29 mouse cellular contexts compared by ENCODE assay signal in genomic region chr15:10954381-10955016, GRCm38 (mm10). TPM values are rescaled to one million over a fixed set of nuclear protein-coding genes. Genes with fewer than 3 reads are reported as not detected.
A peak's percentile ranks its signal among the peaks of the same experiment; 100 is the strongest.
DNase-seq lines count a peak whose midpoint lies in the region; ATAC-seq and TF ChIP-seq lines count a peak whose summit lies in the region.
"Had no signal": no experiment of that assay in that cellular context is flagged by ENCODE, and none has a peak within 500 bp of the region (broad histone marks: within the 10 kb centered on the region; RNA-seq: fewer than 3 reads in every experiment).

No protein-coding gene starts in this region.

- no peaks in the 10 kb centered on the region for H3K79me2 ChIP-seq in myocyte (ENCODE audit: control insufficient read depth, insufficient read depth)

- no peak overlapping the region for H3K27ac ChIP-seq in kidney, embryonic 14.5 days (ENCODE audit: low read depth, low read length)
- no peak overlapping the region for H3K27ac ChIP-seq in intestine, embryonic 16.5 days (ENCODE audit: low read length)
- H3K27ac ChIP-seq in kidney, embryonic 15.5 days = peak overlapping the region; percentile 59
- no peak overlapping the region for H3K27ac ChIP-seq in gastrocnemius, adult 2 months
- H3K27ac ChIP-seq: embryonic facial prominence, embryonic 12.5 days; forebrain, embryonic 12.5 days; heart, embryonic 15.5 days; hindbrain, embryonic 13.5 days; layer of hippocampus, adult 2 months; liver, embryonic 14.5 days; macrophage had no signal

- no peak overlapping the region for H3K9ac ChIP-seq in kidney, embryonic 14.5 days (ENCODE audit: low read depth, low read length)
- no peak overlapping the region for H3K9ac ChIP-seq in intestine, embryonic 16.5 days (ENCODE audit: low read depth, low read length)
- H3K9ac ChIP-seq in kidney, embryonic 15.5 days = no peak overlapping the region
- H3K9ac ChIP-seq: embryonic facial prominence, embryonic 12.5 days; forebrain, embryonic 12.5 days; heart, embryonic 15.5 days; hindbrain, embryonic 13.5 days; liver, embryonic 14.5 days; neural tube, embryonic 15.5 days had no signal

- 78% methylated on average over 6 of the region's 6 CpGs for WGBS in kidney, embryonic 14.5 days
- 76% methylated on average over 6 of the region's 6 CpGs for WGBS in intestine, embryonic 16.5 days
- 61% methylated on average over 6 of the region's 6 CpGs for WGBS in kidney, embryonic 15.5 days

- no peak for TF ChIP-seq CTCF in gastrocnemius, adult 2 months (IDR thresholded peaks at IDR 0.05)

- peak; percentile 33 for DNase-seq in kidney, adult 18-20 months
- DNase-seq in gastrocnemius, adult 2 months = no peak
- no peak for DNase-seq in embryo, embryonic 10.5 days (ENCODE audit: low spot score)
- DNase-seq: adrenal gland, postnatal 25 days; cerebellum, adult 8-10 months; heart, postnatal 36 days; right cerebral cortex, adult 18-20 months; right cerebral cortex, postnatal 4 days had no signal

- no peak overlapping the region for H3K4me2 ChIP-seq in kidney, embryonic 14.5 days (replicated peaks; ENCODE audit: low read depth, low read length)
- H3K4me2 ChIP-seq in intestine, embryonic 16.5 days (ENCODE audit: low read depth, low read length) = no peak overlapping the region
- no peak overlapping the region for H3K4me2 ChIP-seq in kidney, embryonic 15.5 days
- peak overlapping the region; percentile 33 for H3K4me2 ChIP-seq in myocyte (ENCODE audit: low read depth)
- H3K4me2 ChIP-seq: embryonic facial prominence, embryonic 12.5 days; forebrain, embryonic 12.5 days; heart, embryonic 15.5 days; hindbrain, embryonic 13.5 days; neural tube, embryonic 15.5 days had no signal

- H3K9me3 ChIP-seq in kidney, embryonic 14.5 days (ENCODE audit: control insufficient read depth, low read length) = no peaks in the 10 kb centered on the region
- no peaks in the 10 kb centered on the region for H3K9me3 ChIP-seq in intestine, embryonic 16.5 days (ENCODE audit: control insufficient read depth, low read length)
- no peaks in the 10 kb centered on the region for H3K9me3 ChIP-seq in kidney, embryonic 15.5 days (replicated peaks)
- H3K9me3 ChIP-seq: embryonic facial prominence, embryonic 12.5 days; forebrain, embryonic 12.5 days; heart, embryonic 15.5 days; hindbrain, embryonic 13.5 days; neural tube, embryonic 15.5 days had no signal

- H3K27me3 ChIP-seq in kidney, embryonic 14.5 days (ENCODE audit: control insufficient read depth, insufficient read depth, low read length) = no peaks in the 10 kb centered on the region
- no peaks in the 10 kb centered on the region for H3K27me3 ChIP-seq in intestine, embryonic 16.5 days (replicated peaks; ENCODE audit: control insufficient read depth, insufficient read depth, low read length)
- no peaks in the 10 kb centered on the region for H3K27me3 ChIP-seq in kidney, embryonic 15.5 days
- H3K27me3 ChIP-seq in myocyte (ENCODE audit: control insufficient read depth, insufficient read depth, insufficient read length) = no peaks in the 10 kb centered on the region
- H3K27me3 ChIP-seq: embryonic facial prominence, embryonic 12.5 days; forebrain, embryonic 12.5 days; heart, embryonic 15.5 days; hindbrain, embryonic 13.5 days; neural tube, embryonic 15.5 days had no signal

- no peak for TF ChIP-seq POLR2A in myocyte (IDR thresholded peaks at IDR 0.05; ENCODE audit: insufficient read length, low read depth)

- no peak overlapping the region for H3ac ChIP-seq in myocyte (ENCODE audit: control insufficient read depth, insufficient read length)

- no peak overlapping the region for H3K4me3 ChIP-seq in kidney, embryonic 14.5 days (ENCODE audit: low read length)
- H3K4me3 ChIP-seq in intestine, embryonic 16.5 days (ENCODE audit: low read length) = no peak overlapping the region
- H3K4me3 ChIP-seq in kidney, embryonic 15.5 days (replicated peaks) = no peak overlapping the region
- peak overlapping the region; percentile 10 for H3K4me3 ChIP-seq in myocyte
- H3K4me3 ChIP-seq in gastrocnemius, adult 2 months = no peak overlapping the region
- H3K4me3 ChIP-seq: embryonic facial prominence, embryonic 12.5 days; erythroblast, embryonic 14.5 days; forebrain, embryonic 12.5 days; heart, embryonic 15.5 days; hindbrain, embryonic 13.5 days; layer of hippocampus, adult 2 months; neural tube, embryonic 15.5 days had no signal

- intact Hi-C loops in gastrocnemius, adult 2 months (cut with DNase I) = no loop called here

- H3K36me3 ChIP-seq in kidney, embryonic 14.5 days (ENCODE audit: control insufficient read depth, insufficient read depth, low read length) = no peaks in the 10 kb centered on the region
- no peaks in the 10 kb centered on the region for H3K36me3 ChIP-seq in intestine, embryonic 16.5 days (ENCODE audit: control insufficient read depth, insufficient read depth, low read length)
- no peaks in the 10 kb centered on the region for H3K36me3 ChIP-seq in kidney, embryonic 15.5 days
- H3K36me3 ChIP-seq in myocyte (ENCODE audit: control insufficient read depth, insufficient read depth) = no peaks in the 10 kb centered on the region
- H3K36me3 ChIP-seq: embryonic facial prominence, embryonic 12.5 days; forebrain, embryonic 12.5 days; heart, embryonic 15.5 days; hindbrain, embryonic 13.5 days; neural tube, embryonic 15.5 days had no signal

- peaks cover 8% of the 10 kb centered on the region for H3K4me1 ChIP-seq in kidney, embryonic 14.5 days (ENCODE audit: control insufficient read depth, insufficient read depth, low read length)
- peaks cover 3% of the 10 kb centered on the region; the same call in 1 of the 2 replicates for H3K4me1 ChIP-seq in intestine, embryonic 16.5 days (ENCODE audit: control insufficient read depth, insufficient read depth, low read length)
- H3K4me1 ChIP-seq in kidney, embryonic 15.5 days = peaks cover 35% of the 10 kb centered on the region
- H3K4me1 ChIP-seq: embryonic facial prominence, embryonic 12.5 days; heart, embryonic 15.5 days had no signal

- no peak for ATAC-seq in kidney, embryonic 14.5 days (ENCODE audit: low FRiP score, low TSS enrichment)
- ATAC-seq in intestine, embryonic 16.5 days = peak; percentile 54
- no peak for ATAC-seq in kidney, embryonic 15.5 days (replicated peaks; ENCODE audit: low FRiP score)
- ATAC-seq: CD4-positive, CD25-positive, alpha-beta regulatory T cell, adult 4 months; inflammation-experienced regulatory T-cells, adult 6 months; lung, postnatal 0 days; midbrain, embryonic 16.5 days had no signal

TF ChIP-seq in myocyte, 11 proteins besides CTCF, POLR2A, EP300 and RAD21:
- TF ChIP-seq MYOG (IDR thresholded peaks at IDR 0.05; ENCODE audit: control insufficient read depth in 1 of 3, insufficient read depth in 1 of 3, insufficient read length in 2 of 3, low read depth in 2 of 3) = no peak
- no peak for TF ChIP-seq TCF12 (IDR thresholded peaks at IDR 0.05; ENCODE audit: insufficient read depth, poor library complexity, severe bottlenecking)
- no peak for TF ChIP-seq MYOD1 (IDR thresholded peaks at IDR 0.05; ENCODE audit: control insufficient read depth in 1 of 3, insufficient read length in 2 of 3, low read depth in 2 of 3)
- TF ChIP-seq TCF3 (IDR thresholded peaks at IDR 0.05; ENCODE audit: insufficient read length, low read depth) = no peak
- TF ChIP-seq CEBPB (IDR thresholded peaks at IDR 0.05; ENCODE audit: insufficient read depth, poor library complexity, severe bottlenecking) = no peak
- TF ChIP-seq MAX (IDR thresholded peaks at IDR 0.05; ENCODE audit: low read depth) = no peak
- TF ChIP-seq POLR2AphosphoS2 (IDR thresholded peaks at IDR 0.05; ENCODE audit: insufficient read length, low read depth) = no peak
- no peak for TF ChIP-seq E2F4 (IDR thresholded peaks at IDR 0.05; ENCODE audit: insufficient read depth)
- no peak for TF ChIP-seq REST (IDR thresholded peaks at IDR 0.05; ENCODE audit: insufficient read depth, insufficient read length)
- no peak for TF ChIP-seq USF1 (IDR thresholded peaks at IDR 0.05; ENCODE audit: low read depth)
- no peak for TF ChIP-seq SRF (IDR thresholded peaks at IDR 0.05; ENCODE audit: control insufficient read depth, insufficient read length, low read depth)

RNA-seq across cellular contexts. Expression of gene C1qtnf3, which starts 2.4 kb away (rescaled TPM):
- polyA plus RNA-seq in kidney, embryonic 14.5 days (2014; fragmentation: Nextera tagmentation; extraction: Ambion mirVana) = 6.0 and 8.1 TPM in 2 replicates
- 2.2 and 2.7 TPM in 2 replicates for polyA plus RNA-seq in intestine, embryonic 16.5 days (2015; fragmentation: Nextera tagmentation; extraction: Ambion mirVana)
- 14.7 and 15.8 TPM in 2 replicates for polyA plus RNA-seq in kidney, embryonic 15.5 days (2015; fragmentation: Nextera tagmentation; extraction: Ambion mirVana)
- polyA plus RNA-seq in myocyte (2012; fragmentation: generic; extraction: Trizol) = 77.5 TPM
- total RNA-seq in gastrocnemius, adult 2 months (2021) = 1 to 10 TPM in 1 of 2 experiments, under 1 TPM in 1; 0.31 to 1.5 TPM
- total RNA-seq: layer of hippocampus, adult 2 months; layer of hippocampus, postnatal 25 days had no signal
- polyA plus RNA-seq: CD4-positive, CD25-positive, alpha-beta regulatory T cell, adult 4 months; erythroblast, embryonic 14.5 days; macrophage had no signal

RNA-seq across cellular contexts. Expression of gene Amacr, which starts 27.1 kb away (rescaled TPM):
- polyA plus RNA-seq in kidney, embryonic 14.5 days (2014; fragmentation: Nextera tagmentation; extraction: Ambion mirVana) = 22.1 and 26.0 TPM in 2 replicates
- polyA plus RNA-seq in intestine, embryonic 16.5 days (2015; fragmentation: Nextera tagmentation; extraction: Ambion mirVana) = 27.1 and 29.4 TPM in 2 replicates
- polyA plus RNA-seq in kidney, embryonic 15.5 days (2015; fragmentation: Nextera tagmentation; extraction: Ambion mirVana) = 26.0 and 31.2 TPM in 2 replicates
- 61.7 TPM for polyA plus RNA-seq in myocyte (2012; fragmentation: generic; extraction: Trizol)
- total RNA-seq in gastrocnemius, adult 2 months (2021) = 10 to 100 TPM; 15.5 to 23.3 TPM

RNA-seq across cellular contexts. Expression of gene Slc45a2, which starts 46.0 kb away (rescaled TPM):
- not detected in 2 replicates for polyA plus RNA-seq in kidney, embryonic 14.5 days (2014; fragmentation: Nextera tagmentation; extraction: Ambion mirVana)
- not detected in 2 replicates for polyA plus RNA-seq in intestine, embryonic 16.5 days (2015; fragmentation: Nextera tagmentation; extraction: Ambion mirVana)
- polyA plus RNA-seq in kidney, embryonic 15.5 days (2015; fragmentation: Nextera tagmentation; extraction: Ambion mirVana) = 0.06 and 0.14 TPM in 2 replicates
- polyA plus RNA-seq in myocyte (2012; fragmentation: generic; extraction: Trizol) = not detected
- total RNA-seq in gastrocnemius, adult 2 months (2021) = not detected
- total RNA-seq: adrenal gland, postnatal 25 days; heart, postnatal 36 days; layer of hippocampus, adult 2 months; layer of hippocampus, postnatal 25 days; left cerebral cortex, postnatal 10 days had no signal
- polyA plus RNA-seq: CD4-positive, CD25-positive, alpha-beta regulatory T cell, adult 4 months; erythroblast, embryonic 14.5 days; inflammation-experienced regulatory T-cells, adult 6 months; limb, embryonic 11.5 days; lung, postnatal 0 days; macrophage; midbrain, embryonic 16.5 days; neural tube, embryonic 15.5 days; stomach, embryonic 16.5 days had no signal
